ENCODE assay signal across 25 mouse cellular contexts in genomic region chr3:96069046-96069445, GRCm38 (mm10).
"Had no signal": no experiment of that assay in that cellular context is flagged by ENCODE, and none has a peak within 500 bp of the region (broad histone marks: within the 10 kb centered on the region; RNA-seq: fewer than 3 reads in every experiment).

No protein-coding gene starts in this region.

- H3K36me3 ChIP-seq: heart, embryonic 13.5 days; heart, embryonic 15.5 days; hindbrain, embryonic 13.5 days; hindbrain, embryonic 15.5 days; kidney, embryonic 15.5 days; limb, embryonic 13.5 days; limb, embryonic 15.5 days had no signal

- H3K27me3 ChIP-seq: heart, embryonic 13.5 days; heart, embryonic 15.5 days; hindbrain, embryonic 13.5 days; hindbrain, embryonic 15.5 days; kidney, embryonic 15.5 days; limb, embryonic 13.5 days; limb, embryonic 15.5 days had no signal

- H3K9me3 ChIP-seq: heart, embryonic 13.5 days; heart, embryonic 15.5 days; hindbrain, embryonic 13.5 days; hindbrain, embryonic 15.5 days; kidney, embryonic 15.5 days; limb, embryonic 13.5 days; limb, embryonic 15.5 days had no signal

- H3K27ac ChIP-seq: heart, embryonic 13.5 days; heart, embryonic 15.5 days; hindbrain, embryonic 13.5 days; hindbrain, embryonic 15.5 days; hindbrain, postnatal 0 days; kidney, embryonic 15.5 days; kidney, postnatal 0 days; limb, embryonic 13.5 days; limb, embryonic 15.5 days; liver, embryonic 14.5 days had no signal

- H3K9ac ChIP-seq: forebrain, postnatal 0 days; heart, embryonic 13.5 days; heart, embryonic 15.5 days; hindbrain, embryonic 13.5 days; hindbrain, embryonic 15.5 days; kidney, embryonic 15.5 days; limb, embryonic 13.5 days; limb, embryonic 15.5 days; liver, embryonic 14.5 days had no signal

- DNase-seq: forebrain, postnatal 0 days; gastrocnemius, postnatal 14 days; gastrocnemius, postnatal 36 days; heart, adult 18-20 months; heart, postnatal 14 days; heart, postnatal 36 days; kidney, adult 11 months; kidney, adult 2 months; kidney, adult 9 months; kidney, postnatal 14 days; kidney, postnatal 36 days; layer of hippocampus, adult 9-11 months; layer of hippocampus, postnatal 36 days; left cerebral cortex, postnatal 4 days had no signal

- H3K4me3 ChIP-seq: heart, embryonic 13.5 days; heart, embryonic 15.5 days; hindbrain, embryonic 13.5 days; hindbrain, embryonic 15.5 days; kidney, embryonic 15.5 days; limb, embryonic 13.5 days; limb, embryonic 15.5 days had no signal

- H3K4me1 ChIP-seq: hindbrain, embryonic 13.5 days; hindbrain, embryonic 15.5 days; limb, embryonic 15.5 days had no signal

- H3K4me2 ChIP-seq: heart, embryonic 13.5 days; heart, embryonic 15.5 days; hindbrain, embryonic 13.5 days; hindbrain, embryonic 15.5 days; kidney, embryonic 15.5 days; limb, embryonic 13.5 days; limb, embryonic 15.5 days had no signal

- ATAC-seq: forebrain, postnatal 0 days; hindbrain, postnatal 0 days; intestine, embryonic 16.5 days had no signal
